Mouse (Mus musculus) myocyte (in vitro differentiated cells): ENCODE data around the gene 2410137M14Rik. TPM values are rescaled to one million over a fixed set of nuclear protein-coding genes. Genes with fewer than 3 reads are reported as not detected.

Source experiments
- H3K27me3 ChIP-seq: one replicate; pipeline ENCODE4 v1.6.1; 2011; ENCODE audit not compliant: control insufficient read depth, insufficient read depth, insufficient read length
- H3K36me3 ChIP-seq: one replicate; pipeline ENCODE4 v1.6.1; 2011; ENCODE audit not compliant: control insufficient read depth, insufficient read depth
- H3K4me2 ChIP-seq: one replicate; pipeline ENCODE4 v1.6.1; 2011; ENCODE audit warnings: low read depth, control low read depth
- H3K4me3 ChIP-seq: one replicate; pipeline ENCODE4 v1.5.1; 2011; ENCODE audit warnings: mild to moderate bottlenecking, control low read depth, moderate library complexity
- H3K79me2 ChIP-seq: one replicate; pipeline ENCODE4 v1.6.1; 2011; ENCODE audit not compliant: control insufficient read depth, insufficient read depth
- H3ac ChIP-seq: one replicate; pipeline ENCODE4 v1.6.1; 2011; ENCODE audit not compliant: control insufficient read depth, insufficient read length
- CEBPB ChIP-seq: IDR thresholded peaks from 2 replicates; pipeline ENCODE4 v1.6.1; 2011; ENCODE audit warnings: mild to moderate bottlenecking, moderate library complexity; ENCODE audit not compliant: poor library complexity, insufficient read depth, severe bottlenecking
- E2F4 ChIP-seq: IDR thresholded peaks from one replicate; pipeline ENCODE4 v1.6.1; 2011; ENCODE audit warnings: mild to moderate bottlenecking, control low read depth, moderate library complexity; ENCODE audit not compliant: insufficient read depth
- MAX ChIP-seq: IDR thresholded peaks from one replicate; pipeline ENCODE4 v1.6.1; 2011; ENCODE audit warnings: low read depth, mild to moderate bottlenecking, control low read depth
- MYOD1 ChIP-seq, 3 experiments: IDR thresholded peaks; one replicate each; pipeline ENCODE4 v1.6.1; 2011; ENCODE audit warnings: control low read depth in 2 of 3, low read depth in 2 of 3, mild to moderate bottlenecking in 2 of 3, moderate library complexity in 1 of 3; ENCODE audit not compliant: insufficient read length in 2 of 3, control insufficient read depth in 1 of 3
- MYOG ChIP-seq, 3 experiments: IDR thresholded peaks; one replicate each; pipeline ENCODE4 v1.6.1; 2011; ENCODE audit warnings: control low read depth in 2 of 3, low read depth in 2 of 3, mild to moderate bottlenecking in 2 of 3; ENCODE audit not compliant: insufficient read length in 2 of 3, control insufficient read depth in 1 of 3, insufficient read depth in 1 of 3
- POLR2A ChIP-seq: IDR thresholded peaks from one replicate; pipeline ENCODE4 v1.6.1; 2011; ENCODE audit warnings: low read depth, mild to moderate bottlenecking, control low read depth, moderate library complexity; ENCODE audit not compliant: insufficient read length
- POLR2AphosphoS2 ChIP-seq: IDR thresholded peaks from one replicate; pipeline ENCODE4 v1.6.1; 2011; ENCODE audit warnings: low read depth, control low read depth; ENCODE audit not compliant: insufficient read length
- REST ChIP-seq: IDR thresholded peaks from one replicate; pipeline ENCODE4 v1.6.1; 2011; ENCODE audit warnings: mild to moderate bottlenecking, control low read depth, moderate library complexity; ENCODE audit not compliant: insufficient read depth, insufficient read length
- SRF ChIP-seq: IDR thresholded peaks from one replicate; pipeline ENCODE4 v1.6.1; 2011; ENCODE audit warnings: low read depth; ENCODE audit not compliant: control insufficient read depth, insufficient read length
- TCF12 ChIP-seq: IDR thresholded peaks from one replicate; pipeline ENCODE4 v1.6.1; 2011; ENCODE audit warnings: mild to moderate bottlenecking, control low read depth; ENCODE audit not compliant: poor library complexity, insufficient read depth, severe bottlenecking
- TCF3 ChIP-seq: IDR thresholded peaks from one replicate; pipeline ENCODE4 v1.6.1; 2011; ENCODE audit warnings: low read depth, control low read depth; ENCODE audit not compliant: insufficient read length
- USF1 ChIP-seq: IDR thresholded peaks from one replicate; pipeline ENCODE4 v1.6.1; 2011; ENCODE audit warnings: low read depth, mild to moderate bottlenecking, control low read depth, moderate library complexity
- polyA plus RNA-seq: library from polyadenylated mRNA; unstranded; fragments of >200 nt; fragmentation: generic; extraction: Trizol; gene quantifications from one replicate; pipeline ENCODE4 v1.2.1, GENCODE M21; 2012; ENCODE audit warnings: missing spikeins

2410137M14Rik gene
- polyA plus RNA-seq, 1 experiment: not detected

- H3ac ChIP-seq: no peak overlapping the region
- TF ChIP-seq REST (no peak), POLR2AphosphoS2 (no peak), E2F4 (no peak), MYOD1 (IDR thresholded peaks at IDR 0.05; ENCODE audit: control insufficient read depth in 1 of 3, insufficient read length in 2 of 3, low read depth in 2 of 3) (peak in 2 of 3 experiments; percentile 44 to 46), MAX (no peak), MYOG (IDR thresholded peaks at IDR 0.05; ENCODE audit: control insufficient read depth in 1 of 3, insufficient read depth in 1 of 3, insufficient read length in 2 of 3, low read depth in 2 of 3) (peak in 2 of 3 experiments; percentile 54 to 55), TCF12 (no peak), SRF (no peak), POLR2A (no peak), TCF3 (no peak), USF1 (no peak), CEBPB (no peak)
- no peaks in the 10 kb centered on the region for H3K79me2 ChIP-seq
- no peak overlapping the region for H3K4me2 ChIP-seq
- no peaks in the 10 kb centered on the region for H3K36me3 ChIP-seq
- no peak overlapping the region for H3K4me3 ChIP-seq
- no peaks in the 10 kb centered on the region for H3K27me3 ChIP-seq
These were observed 36.8 kb downstream of the 2410137M14Rik start for GRCm38 (mm10) chr17:36944121-36944775.

- Histone ChIP-seq H3ac (no peak overlapping the region), H3K27me3 (no peaks in the 10 kb centered on the region), H3K4me2 (no peak overlapping the region), H3K4me3 (no peak overlapping the region), H3K36me3 (no peaks in the 10 kb centered on the region), H3K79me2 (no peaks in the 10 kb centered on the region)
- no peak for TF ChIP-seq POLR2A
- no peak for TF ChIP-seq E2F4
- no peak for TF ChIP-seq TCF12
- no peak for TF ChIP-seq SRF
- no peak for TF ChIP-seq MAX
- TF ChIP-seq TCF3: no peak
- no peak for TF ChIP-seq REST
- TF ChIP-seq CEBPB: no peak
- TF ChIP-seq MYOG (IDR thresholded peaks at IDR 0.05; ENCODE audit: control insufficient read depth in 1 of 3, insufficient read depth in 1 of 3, insufficient read length in 2 of 3, low read depth in 2 of 3): no peak
- no peak for TF ChIP-seq MYOD1 (IDR thresholded peaks at IDR 0.05; ENCODE audit: control insufficient read depth in 1 of 3, insufficient read length in 2 of 3, low read depth in 2 of 3)
- no peak for TF ChIP-seq POLR2AphosphoS2
- TF ChIP-seq USF1: no peak
These were observed 37.3 kb downstream of the 2410137M14Rik start for GRCm38 (mm10) chr17:36943691-36944090.

- Histone ChIP-seq H3K27me3 (no peaks in the 10 kb centered on the region), H3K36me3 (no peaks in the 10 kb centered on the region), H3K4me3 (no peak within 1 kb of the TSS), H3ac (no peak within 1 kb of the TSS), H3K4me2 (no peak within 1 kb of the TSS), H3K79me2 (no peaks in the 10 kb centered on the region)
- TF ChIP-seq REST (no peak), TCF3 (no peak), MYOG (IDR thresholded peaks at IDR 0.05; ENCODE audit: control insufficient read depth in 1 of 3, insufficient read depth in 1 of 3, insufficient read length in 2 of 3, low read depth in 2 of 3) (no peak), SRF (no peak), POLR2A (no peak), MAX (no peak), TCF12 (no peak), USF1 (no peak), E2F4 (no peak), POLR2AphosphoS2 (no peak)
These were observed 38.1 kb downstream of the 2410137M14Rik start, which contains the start of gene Rnf39 for GRCm38 (mm10) chr17:36942791-36943471. Gene Rnf39, plus strand, starts transcription at chr17:36942918.

- TF ChIP-seq SRF: no peak
- TF ChIP-seq CEBPB: no peak
- no peak for TF ChIP-seq POLR2AphosphoS2
- no peak for TF ChIP-seq MAX
- no peaks in the 10 kb centered on the region for H3K79me2 ChIP-seq
- no peaks in the 10 kb centered on the region for H3K36me3 ChIP-seq
- H3K27me3 ChIP-seq: no peaks in the 10 kb centered on the region
- H3ac ChIP-seq: no peak overlapping the region
- H3K4me3 ChIP-seq: no peak overlapping the region
- H3K4me2 ChIP-seq: no peak overlapping the region
These were observed 38.6 kb downstream of the 2410137M14Rik start for GRCm38 (mm10) chr17:36942391-36942790.
